Mouse (Mus musculus) right cerebral cortex, postnatal 14 days (tissue): Measurements from ENCODE around the gene Duoxa2.

Source experiments
- DNase-seq: peaks from one replicate; pipeline ENCODE4 v3.0.0; 2022

The Duoxa2 gene

DNA sequence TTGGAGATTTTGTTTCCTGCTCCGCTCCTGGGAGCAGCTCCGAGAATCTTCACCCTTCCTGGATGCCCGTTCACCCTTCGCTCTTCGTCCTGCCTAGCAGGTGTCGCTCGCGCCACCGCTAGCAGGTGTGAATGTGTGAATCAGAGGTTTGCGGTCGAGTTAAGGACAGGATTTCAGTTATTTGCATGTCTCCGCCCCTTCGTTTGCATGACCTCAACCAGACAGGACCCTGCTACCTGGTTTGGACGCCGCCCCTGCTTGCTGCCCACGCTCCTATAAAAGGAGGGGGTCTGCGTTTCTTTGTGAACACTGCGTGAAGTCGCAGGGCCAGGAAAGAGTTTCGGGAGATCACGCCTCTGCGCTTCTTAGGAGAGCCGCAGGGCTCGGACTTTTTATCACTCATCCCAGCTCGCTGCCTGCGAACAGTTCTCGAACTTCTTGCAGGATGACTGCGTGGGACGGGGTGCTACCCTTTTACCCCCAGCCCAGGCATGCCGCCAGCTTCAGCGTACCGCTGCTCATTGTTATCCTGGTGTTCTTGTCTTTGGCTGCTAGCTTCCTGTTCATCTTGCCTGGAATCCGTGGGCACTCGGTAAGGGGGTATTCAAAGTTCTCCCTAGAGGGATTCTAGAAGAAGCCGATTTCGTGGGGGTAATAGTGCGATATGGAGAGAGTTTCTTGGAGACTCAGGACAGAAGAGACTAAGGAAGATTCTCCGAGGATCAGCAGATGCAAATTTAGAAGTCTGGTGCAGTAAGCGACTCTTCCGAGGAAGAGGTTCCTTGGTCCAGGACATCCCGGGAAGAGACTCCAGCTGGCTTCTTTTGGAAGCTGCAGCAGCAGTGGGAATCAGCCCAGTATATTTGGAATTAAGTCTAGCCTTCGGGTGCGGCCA lies at the start of gene Duoxa2:
TSS of gene Duoxa2 (plus strand) at position 305 of the 895 bp plus-strand sequence.
- no peak for DNase-seq

- peak; percentile 13 for DNase-seq
Measured at GRCm38 (mm10) chr2:122255997-122256396, 42.7 kb upstream of the Duoxa2 start.

GRCm38 (mm10) chr2:122260729-122261128 lies 38.0 kb upstream of the Duoxa2 start:
- DNase-seq, result no peak

GRCm38 (mm10) chr2:122264690-122265089 lies 34.0 kb upstream of the Duoxa2 start:
- no peak for DNase-seq

GRCm38 (mm10) chr2:122266407-122267193 lies 32.1 kb upstream of the Duoxa2 start:
- no peak for DNase-seq

GRCm38 (mm10) chr2:122278769-122279168 lies 19.9 kb upstream of the Duoxa2 start:
- DNase-seq, result no peak

DNA sequence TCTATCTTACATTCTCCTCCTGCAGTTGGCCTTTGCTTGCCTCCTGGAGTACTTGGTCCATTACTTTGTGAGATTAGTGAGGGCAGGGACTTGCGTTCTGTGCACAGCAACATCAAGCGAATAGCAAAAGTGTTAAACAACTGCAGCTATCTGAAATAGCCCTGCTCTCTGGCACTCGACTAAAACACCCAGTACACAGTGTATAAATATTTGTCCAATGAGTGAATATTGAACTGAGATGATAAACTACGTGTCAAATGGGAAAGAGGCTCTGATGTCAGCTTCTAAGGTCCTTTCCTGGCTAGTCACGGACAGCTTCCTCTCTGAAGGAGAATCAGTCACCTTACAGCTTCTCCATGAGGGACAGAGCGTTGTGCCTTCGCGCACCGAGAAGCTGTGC lies 14.6 kb upstream of the Duoxa2 start:
- no peak for DNase-seq

DNA sequence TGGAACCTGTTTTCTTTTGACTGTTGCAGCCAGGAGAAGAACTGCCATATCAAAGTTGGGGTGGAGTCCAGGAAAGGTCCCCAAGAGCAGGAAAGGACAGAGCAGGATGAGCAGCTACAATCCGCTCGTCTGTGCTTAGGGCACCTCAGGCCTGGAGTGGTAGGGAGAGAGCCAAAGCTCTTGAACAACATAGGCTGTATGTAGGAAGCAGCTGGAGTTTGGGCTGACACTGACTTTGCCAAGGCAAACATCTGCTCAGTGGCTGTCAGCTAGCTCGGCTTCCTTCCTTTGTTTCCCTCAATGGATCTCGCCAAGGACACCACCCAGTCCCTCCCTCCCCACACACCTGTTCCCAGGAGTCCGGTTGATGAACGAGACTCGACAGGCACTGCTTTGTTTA lies 12.6 kb upstream of the Duoxa2 start:
- DNase-seq, result no peak

DNA sequence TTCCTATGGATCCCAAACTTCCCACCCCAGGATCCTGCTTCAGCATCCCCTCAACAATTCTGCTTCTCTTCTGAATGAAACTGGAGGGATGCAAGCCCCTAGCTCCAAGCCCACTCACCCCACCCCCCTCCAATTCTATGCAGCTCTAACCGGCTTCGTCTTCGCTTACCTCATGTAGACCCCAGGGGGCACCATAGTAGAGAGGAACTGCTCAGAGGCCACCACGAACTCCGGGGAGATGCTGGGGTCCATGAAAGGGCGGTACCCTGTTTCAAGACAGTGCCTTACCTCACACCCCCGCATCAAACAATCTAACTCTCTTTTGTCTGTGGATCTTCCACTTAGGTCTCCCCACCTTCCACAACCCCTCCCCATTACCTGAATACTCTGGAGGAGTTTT lies 3.8 kb upstream of the Duoxa2 start:
- no peak for DNase-seq

DNA sequence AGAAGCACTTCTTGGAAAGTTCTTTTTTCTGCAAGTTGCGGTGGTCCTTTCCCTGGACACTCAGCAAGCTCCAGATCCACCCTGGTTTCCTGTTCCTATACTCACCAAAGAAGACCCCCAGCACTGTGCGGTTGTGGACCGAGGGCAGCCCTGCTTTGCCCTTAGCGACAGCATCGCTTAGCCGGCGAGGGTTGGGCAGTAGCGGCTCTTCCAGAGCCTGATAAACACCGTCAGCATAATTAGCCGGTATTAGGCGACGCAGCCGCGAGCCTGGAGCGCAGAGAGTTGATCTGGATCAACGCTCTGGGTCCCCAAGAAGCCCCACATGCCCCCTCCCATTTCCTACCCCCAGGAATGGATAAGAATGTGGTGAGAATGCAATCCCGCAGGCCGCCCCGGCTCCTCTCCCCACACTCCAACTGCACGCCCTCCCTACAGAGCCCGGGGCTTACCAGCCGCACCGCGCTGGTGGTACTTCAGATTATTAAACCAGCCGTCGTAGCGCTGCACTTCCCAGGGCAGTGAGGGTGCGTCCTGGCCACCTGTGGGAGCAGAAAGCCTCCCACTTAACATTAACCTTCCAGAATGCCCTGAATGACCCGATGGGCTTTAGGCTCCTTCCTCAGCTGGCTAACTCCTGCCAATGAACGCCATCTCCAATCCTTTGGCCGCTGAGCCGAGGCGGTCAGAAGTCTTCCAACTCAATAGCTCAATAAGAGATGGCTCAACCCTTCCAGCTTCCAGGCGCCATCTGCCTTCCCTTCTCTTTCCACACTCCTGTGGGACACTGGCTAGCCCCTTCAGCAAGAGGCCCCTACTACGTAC lies 1.2 kb upstream of the Duoxa2 start:
- DNase-seq, result no peak

DNA sequence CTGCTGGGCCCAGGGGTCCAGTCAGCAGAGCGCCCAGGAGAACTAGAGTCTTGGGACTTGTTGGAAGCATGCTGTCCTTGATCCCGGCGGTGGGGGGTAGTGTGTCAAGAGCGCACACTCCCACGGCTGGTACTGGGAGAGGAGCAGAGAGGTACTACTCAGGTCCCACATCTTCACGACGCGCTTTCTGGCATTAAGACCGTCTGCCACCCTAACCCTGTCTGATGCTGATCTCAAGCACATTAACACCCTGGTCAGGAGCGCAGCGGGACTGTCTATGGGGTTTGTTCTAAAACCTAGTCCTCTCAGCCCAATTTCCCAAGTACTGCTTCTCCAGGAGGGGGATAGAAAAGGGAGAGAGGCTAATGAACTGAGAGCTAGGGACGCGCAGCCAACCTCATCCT lies 602 bp upstream of the Duoxa2 start, which contains the start of gene Duox2:
TSS of gene Duox2 (minus strand) at position 354 of the 404 bp plus-strand sequence.
- no peak for DNase-seq

GRCm38 (mm10) chr2:122299911-122300655 lies 1.4 kb downstream of the Duoxa2 start:
- no peak for DNase-seq

- DNase-seq, result no peak
Measured at GRCm38 (mm10) chr2:122300656-122301020, 1.9 kb downstream of the Duoxa2 start.

- peak; percentile 47 for DNase-seq
Measured at GRCm38 (mm10) chr2:122301081-122301920, 2.6 kb downstream of the Duoxa2 start.

DNA sequence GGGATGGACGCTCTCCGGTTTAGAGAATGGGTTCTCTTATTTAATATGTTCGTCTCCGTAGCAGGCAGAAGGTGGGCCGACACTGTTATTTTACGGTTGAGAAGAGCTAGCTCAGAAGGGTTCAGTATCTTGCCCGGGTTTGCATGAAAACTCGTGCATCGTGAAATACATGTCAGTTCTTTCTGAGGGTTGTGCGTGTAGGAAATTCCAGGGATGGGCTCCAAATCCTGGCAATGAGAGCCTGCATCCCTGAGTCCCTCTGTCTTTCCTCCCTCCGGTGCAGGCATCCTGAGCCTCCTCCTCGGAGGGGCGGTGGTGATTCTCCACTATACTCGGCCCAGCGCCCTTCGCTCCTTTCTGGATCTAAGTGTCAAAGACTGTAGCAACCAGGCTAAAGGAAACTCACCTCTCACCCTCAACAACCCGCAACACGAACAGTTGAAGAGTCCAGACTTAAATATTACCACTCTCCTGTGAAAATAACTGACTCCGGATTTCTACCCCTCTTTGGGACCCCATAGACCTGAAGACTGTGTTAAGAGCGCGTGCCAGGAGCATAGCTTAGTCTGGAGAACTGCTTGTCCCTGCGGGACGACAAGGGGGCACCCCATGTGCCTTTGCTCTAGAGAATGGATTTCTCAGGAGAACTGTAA lies 3.3 kb downstream of the Duoxa2 start:
- no peak for DNase-seq

DNA sequence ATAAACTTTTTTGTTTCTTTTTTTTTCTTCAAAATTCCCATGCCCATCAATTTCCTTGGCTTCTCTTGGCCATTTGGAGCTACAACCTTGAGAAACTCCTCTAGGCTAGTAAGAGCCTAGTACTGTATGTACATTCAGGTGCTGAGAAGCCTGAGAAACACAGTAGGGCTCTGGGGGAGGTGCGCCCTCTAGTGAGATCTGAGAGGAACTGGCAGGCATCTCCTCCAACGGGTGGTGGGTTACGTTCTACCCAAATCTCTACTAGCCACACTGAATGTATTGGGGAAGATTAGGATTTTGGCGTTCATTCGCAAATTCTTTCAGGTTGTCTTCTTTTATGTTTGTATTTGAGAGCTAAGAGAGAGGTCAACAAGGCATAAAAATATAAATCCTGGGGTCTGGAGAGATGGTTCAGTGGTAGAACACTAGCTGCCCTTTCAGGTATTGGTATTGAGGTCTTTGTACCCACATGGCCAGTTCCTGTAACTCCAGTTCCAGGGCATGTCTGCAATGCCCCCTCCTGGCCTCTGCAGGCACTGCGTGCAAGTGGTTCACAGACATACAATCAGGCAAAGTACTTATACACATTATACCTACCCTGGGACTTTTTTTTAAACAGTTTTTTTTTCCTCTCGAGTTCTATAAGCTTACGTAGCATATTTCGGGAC lies 4.0 kb downstream of the Duoxa2 start:
- DNase-seq, result peak; percentile 65

GRCm38 (mm10) chr2:122304544-122304943 lies 5.8 kb downstream of the Duoxa2 start:
- no peak for DNase-seq

GRCm38 (mm10) chr2:122305097-122305892 lies 6.6 kb downstream of the Duoxa2 start:
- no peak for DNase-seq

GRCm38 (mm10) chr2:122306184-122306583 lies 7.5 kb downstream of the Duoxa2 start:
- DNase-seq, result no peak
